Mouse (Mus musculus): ENCODE results near the gene Tuba1c. TPM values are rescaled to one million over a fixed set of nuclear protein-coding genes. Genes with fewer than 3 reads are reported as not detected.
"Not testable (repeated sequence)": the region's sequence is repeated elsewhere in the genome, so short reads cannot be mapped to it uniquely, and the experiment has no call there.

Gene Tuba1c
- polyA plus RNA-seq, 1 experiment from 2014 or later, result 196 TPM

DNA sequence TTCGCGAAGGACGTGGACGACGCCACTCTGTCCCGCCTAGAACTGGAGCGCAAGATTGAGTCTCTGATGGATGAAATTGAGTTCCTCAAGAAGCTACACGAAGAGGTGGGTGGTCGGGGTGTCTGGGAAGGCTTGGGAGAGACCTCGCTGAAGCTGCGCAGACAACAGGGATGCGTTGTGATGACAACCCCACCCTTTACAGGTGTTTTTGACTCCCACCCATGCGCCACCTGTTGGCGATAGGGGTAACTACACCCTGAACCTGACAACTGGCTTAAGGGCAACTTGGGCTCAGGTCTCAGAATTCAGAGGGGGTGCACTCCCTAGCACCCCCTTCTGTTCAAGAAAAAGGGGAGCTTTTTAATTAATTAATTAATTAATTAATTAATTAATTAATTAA lies 26.6 kb downstream of the Tuba1c start:
- Histone ChIP-seq H3K36me3 (ENCODE audit: control insufficient read depth, insufficient read depth, low read length) (no peaks in the 10 kb centered on the region), H3K4me1 (ENCODE audit: control insufficient read depth, insufficient read depth, low read length) (peaks cover 13% of the 10 kb centered on the region), H3K4me3 (replicated peaks; ENCODE audit: low read length) (0 out of 2 replicates have a peak overlapping the region, but pooled peaks have one; percentile 30), H3K27me3 (ENCODE audit: control insufficient read depth, insufficient read depth, low read length) (peaks cover 58% of the 10 kb centered on the region), H3K27ac (ENCODE audit: low read length) (no peak overlapping the region), H3K4me2 (ENCODE audit: low read depth, low read length) (peak overlapping the region; percentile 63), H3K9ac (ENCODE audit: low read length) (0 out of 2 replicates have a peak overlapping the region, but pooled peaks have one; percentile 32), H3K9me3 (replicated peaks; ENCODE audit: control insufficient read depth, low read length) (no peaks in the 10 kb centered on the region)
- 9% methylated on average over 14 of the region's 14 CpGs for WGBS
- no peak for ATAC-seq (ENCODE audit: insufficient read depth, low FRiP score)

- ATAC-seq (ENCODE audit: insufficient read depth, low FRiP score), result no peak
- 73% methylated on average over 12 of the region's 12 CpGs for WGBS
- H3K4me3 ChIP-seq (replicated peaks; ENCODE audit: low read length), result no peak overlapping the region
- H3K27ac ChIP-seq (ENCODE audit: low read length), result no peak overlapping the region
- no peaks in the 10 kb centered on the region; the same call in 1 of the 2 replicates for H3K27me3 ChIP-seq (ENCODE audit: control insufficient read depth, insufficient read depth, low read length)
- H3K4me1 ChIP-seq (ENCODE audit: control insufficient read depth, insufficient read depth, low read length), result no peaks in the 10 kb centered on the region
- no peak overlapping the region for H3K4me2 ChIP-seq (ENCODE audit: low read depth, low read length)
- no peaks in the 10 kb centered on the region for H3K9me3 ChIP-seq (replicated peaks; ENCODE audit: control insufficient read depth, low read length)
- no peak overlapping the region for H3K9ac ChIP-seq (ENCODE audit: low read length)
- H3K36me3 ChIP-seq (ENCODE audit: control insufficient read depth, insufficient read depth, low read length), result no peaks in the 10 kb centered on the region
Measured at GRCm38 (mm10) chr15:99065557-99066165, 36.0 kb downstream of the Tuba1c start.

- Histone ChIP-seq H3K4me1 (ENCODE audit: control insufficient read depth, insufficient read depth, low read length) (peaks cover 14% of the 10 kb centered on the region), H3K4me3 (replicated peaks; ENCODE audit: low read length) (no peak overlapping the region), H3K27ac (ENCODE audit: low read length) (no peak overlapping the region), H3K36me3 (ENCODE audit: control insufficient read depth, insufficient read depth, low read length) (0 out of 2 replicates have a peak, but pooled peaks cover under 1% of the 10 kb centered on the region), H3K9ac (ENCODE audit: low read length) (no peak overlapping the region), H3K27me3 (ENCODE audit: control insufficient read depth, insufficient read depth, low read length) (no peaks in the 10 kb centered on the region; the same call in 1 of the 2 replicates), H3K4me2 (ENCODE audit: low read depth, low read length) (no peak overlapping the region), H3K9me3 (replicated peaks; ENCODE audit: control insufficient read depth, low read length) (no peaks in the 10 kb centered on the region)
- no peak for ATAC-seq (ENCODE audit: insufficient read depth, low FRiP score)
- WGBS, result 92% methylated on average over 1 of the region's 1 CpGs
Measured at GRCm38 (mm10) chr15:99071988-99072387, 42.3 kb downstream of the Tuba1c start.

DNA sequence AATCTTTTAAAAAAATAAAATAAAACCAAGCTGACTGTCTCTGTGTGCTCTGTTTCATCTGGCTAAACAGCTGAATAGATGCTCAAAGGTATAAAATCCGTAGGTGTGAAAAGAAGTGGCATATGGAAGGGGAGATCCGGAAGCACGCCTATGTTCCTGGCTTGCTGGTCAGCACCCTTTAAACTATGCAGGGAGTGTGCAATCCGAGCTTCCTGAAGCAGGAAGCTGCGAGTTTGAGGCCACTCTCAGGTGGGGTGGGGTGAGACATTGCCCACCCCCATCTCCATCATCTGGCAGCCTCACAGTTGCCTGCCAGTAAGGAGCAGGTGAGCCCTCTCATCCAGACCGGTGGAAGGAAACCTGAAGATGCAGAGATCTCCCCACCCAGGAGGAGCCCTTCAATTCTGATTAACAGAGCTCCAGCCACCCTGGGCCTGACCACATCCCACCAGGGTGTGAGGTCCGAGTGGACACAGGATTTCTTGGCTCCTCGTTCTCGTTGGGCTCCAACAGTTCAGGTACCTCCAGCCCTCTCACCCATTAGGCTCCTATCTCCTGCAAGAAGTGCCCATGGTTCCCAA lies 44.4 kb downstream of the Tuba1c start, which contains the start of gene Troap:
Troap (plus strand) TSS at position 557 of the 581 bp plus-strand sequence.
- H3K4me2 ChIP-seq (ENCODE audit: low read depth, low read length), result peak within 1 kb of the TSS; percentile 77
- H3K9ac ChIP-seq (ENCODE audit: low read length), result peak within 1 kb of the TSS; percentile 77
- no peaks in the 10 kb centered on the region for H3K27me3 ChIP-seq (ENCODE audit: control insufficient read depth, insufficient read depth, low read length)
- 0 out of 2 replicates have a peak, but pooled peaks cover 6% of the 10 kb centered on the region for H3K36me3 ChIP-seq (ENCODE audit: control insufficient read depth, insufficient read depth, low read length)
- H3K9me3 ChIP-seq (replicated peaks; ENCODE audit: control insufficient read depth, low read length), result no peaks in the 10 kb centered on the region
- peaks cover 14% of the 10 kb centered on the region for H3K4me1 ChIP-seq (ENCODE audit: control insufficient read depth, insufficient read depth, low read length)
- peak within 1 kb of the TSS; percentile 83 for H3K4me3 ChIP-seq (replicated peaks; ENCODE audit: low read length)
- peak within 1 kb of the TSS; percentile 90 for H3K27ac ChIP-seq (ENCODE audit: low read length)
- peak; percentile 25 for ATAC-seq (ENCODE audit: insufficient read depth, low FRiP score)
- 16% methylated on average over 9 of the region's 9 CpGs for WGBS

DNA sequence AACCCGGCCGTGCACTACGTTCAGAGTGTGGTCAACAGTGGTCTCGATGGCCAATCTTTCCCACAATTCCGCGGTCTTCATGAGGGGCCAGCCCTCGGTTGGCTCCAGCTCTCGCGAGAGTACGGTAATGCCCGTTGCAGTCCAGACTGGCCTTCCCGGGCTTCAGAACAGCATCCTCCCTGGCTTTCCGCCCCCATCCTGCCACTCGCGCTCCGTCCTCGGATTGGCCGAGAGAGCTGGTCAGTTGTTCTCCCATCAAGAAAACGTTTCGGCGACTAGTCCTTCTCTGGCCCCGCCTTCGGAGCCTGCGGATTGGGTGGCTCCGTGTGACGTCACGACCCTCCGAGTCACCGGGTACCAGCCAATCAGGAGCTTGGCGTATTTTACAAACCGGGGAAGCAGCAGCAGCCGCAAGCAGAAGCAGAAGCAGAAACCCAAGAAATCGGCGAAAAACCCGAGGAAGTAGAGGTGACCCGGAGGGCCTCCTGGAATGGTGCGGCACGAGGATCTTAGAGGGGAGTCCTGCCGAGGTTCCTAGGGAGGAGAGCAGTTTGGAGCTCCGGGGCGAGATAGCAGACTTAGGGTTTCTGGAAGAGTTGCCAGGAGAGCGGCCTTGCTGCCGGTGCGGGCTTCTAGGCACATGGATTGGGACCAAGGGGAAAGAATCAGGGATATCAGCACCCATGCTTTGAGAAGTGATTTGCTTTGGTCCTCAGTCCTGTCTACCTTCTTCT lies 45.1 kb downstream of the Tuba1c start:
- peak; percentile 97 for ATAC-seq (ENCODE audit: insufficient read depth, low FRiP score)
- WGBS, result under 1% methylated on average over 44 of the region's 44 CpGs
- peak overlapping the region; percentile 77 for H3K4me2 ChIP-seq (ENCODE audit: low read depth, low read length)
- no peaks in the 10 kb centered on the region for H3K9me3 ChIP-seq (replicated peaks; ENCODE audit: control insufficient read depth, low read length)
- peak overlapping the region; percentile 77 for H3K9ac ChIP-seq (ENCODE audit: low read length)
- H3K36me3 ChIP-seq (ENCODE audit: control insufficient read depth, insufficient read depth, low read length), result 0 out of 2 replicates have a peak, but pooled peaks cover 6% of the 10 kb centered on the region
- H3K4me3 ChIP-seq (replicated peaks; ENCODE audit: low read length), result peak overlapping the region; percentile 83
- H3K27ac ChIP-seq (ENCODE audit: low read length), result peak overlapping the region; percentile 90
- no peaks in the 10 kb centered on the region for H3K27me3 ChIP-seq (ENCODE audit: control insufficient read depth, insufficient read depth, low read length)
- peaks cover 14% of the 10 kb centered on the region for H3K4me1 ChIP-seq (ENCODE audit: control insufficient read depth, insufficient read depth, low read length)

DNA sequence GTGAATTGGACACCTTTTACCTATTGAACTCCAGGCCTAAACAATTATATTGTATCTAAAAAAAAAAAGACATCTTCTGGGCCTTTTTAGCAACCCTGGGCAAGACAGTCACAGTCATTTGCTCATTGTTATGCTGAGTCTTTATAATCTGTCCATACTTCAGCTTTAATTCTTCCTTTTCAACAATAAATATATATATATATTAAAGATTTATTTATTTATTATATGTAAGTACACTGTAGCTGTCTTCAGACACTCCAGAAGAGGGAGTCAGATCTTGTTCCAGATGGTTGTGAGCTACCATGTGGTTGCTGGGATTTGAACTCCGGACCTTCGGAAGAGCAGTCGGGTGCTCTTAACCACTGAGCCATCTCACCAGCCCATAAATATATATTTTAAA lies 46.3 kb downstream of the Tuba1c start:
- not testable (repeated sequence) for H3K9me3 ChIP-seq (replicated peaks; ENCODE audit: control insufficient read depth, low read length); H3K9ac ChIP-seq (ENCODE audit: low read length); ATAC-seq (ENCODE audit: insufficient read depth, low FRiP score); H3K27me3 ChIP-seq (ENCODE audit: control insufficient read depth, insufficient read depth, low read length); H3K36me3 ChIP-seq (ENCODE audit: control insufficient read depth, insufficient read depth, low read length); H3K27ac ChIP-seq (ENCODE audit: low read length)
- Histone ChIP-seq H3K4me2 (ENCODE audit: low read depth, low read length) (peak overlapping the region; percentile 77), H3K4me1 (ENCODE audit: control insufficient read depth, insufficient read depth, low read length) (peaks cover 14% of the 10 kb centered on the region), H3K4me3 (replicated peaks; ENCODE audit: low read length) (peak overlapping the region; percentile 83)
- 98% methylated on average over 3 of the region's 3 CpGs for WGBS

DNA sequence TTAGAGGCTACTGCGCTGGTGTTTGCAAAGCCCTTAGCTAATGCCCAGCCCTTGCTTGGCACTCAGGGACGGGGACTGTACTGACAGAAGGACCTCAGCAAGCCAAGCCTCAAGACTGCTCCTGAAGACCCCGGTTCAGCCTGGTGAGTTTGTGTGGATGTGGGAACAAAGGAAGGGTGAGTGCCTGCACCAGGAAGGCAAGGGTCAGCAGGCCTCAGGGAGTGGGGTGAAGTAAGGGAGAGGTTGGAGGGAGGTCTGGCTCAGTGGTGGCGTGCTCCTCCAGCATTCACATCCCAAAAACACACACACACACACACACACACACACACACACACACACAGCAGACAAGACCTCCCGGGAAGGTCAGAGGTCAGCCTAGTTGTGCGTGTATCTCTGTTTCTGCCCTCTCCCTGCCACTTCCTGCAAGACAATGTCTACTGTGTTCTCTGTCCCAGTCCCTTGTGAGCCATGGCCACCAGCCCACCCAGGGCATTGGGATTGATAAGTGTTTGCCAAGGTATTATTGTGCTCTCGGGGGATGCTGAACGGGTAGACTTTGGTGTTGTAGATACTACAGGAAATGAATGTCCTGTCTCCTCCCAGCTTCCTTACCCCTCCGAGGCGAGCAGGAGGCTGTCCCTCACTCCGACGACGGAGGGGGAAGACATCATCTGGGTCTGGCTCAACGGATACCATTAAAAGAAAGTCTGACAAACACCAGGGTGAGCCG lies 48.7 kb downstream of the Tuba1c start:
- H3K9ac ChIP-seq (ENCODE audit: low read length), result no peak overlapping the region
- no peak overlapping the region for H3K27ac ChIP-seq (ENCODE audit: low read length)
- no peak overlapping the region for H3K4me2 ChIP-seq (ENCODE audit: low read depth, low read length)
- 0 out of 2 replicates have a peak, but pooled peaks cover 6% of the 10 kb centered on the region for H3K36me3 ChIP-seq (ENCODE audit: control insufficient read depth, insufficient read depth, low read length)
- H3K9me3 ChIP-seq (replicated peaks; ENCODE audit: control insufficient read depth, low read length), result no peaks in the 10 kb centered on the region
- H3K4me3 ChIP-seq (replicated peaks; ENCODE audit: low read length), result no peak overlapping the region
- WGBS, result 74% methylated on average over 15 of the region's 15 CpGs
- H3K4me1 ChIP-seq (ENCODE audit: control insufficient read depth, insufficient read depth, low read length), result peaks cover 14% of the 10 kb centered on the region
- no peak for ATAC-seq (ENCODE audit: insufficient read depth, low FRiP score)
- H3K27me3 ChIP-seq (ENCODE audit: control insufficient read depth, insufficient read depth, low read length), result no peaks in the 10 kb centered on the region

GRCm38 (mm10) chr15:99079804-99080203 lies 50.1 kb downstream of the Tuba1c start:
- no peak overlapping the region for H3K4me3 ChIP-seq (replicated peaks; ENCODE audit: low read length)
- H3K27me3 ChIP-seq (ENCODE audit: control insufficient read depth, insufficient read depth, low read length), result peaks cover 4% of the 10 kb centered on the region; the same call in 1 of the 2 replicates
- H3K27ac ChIP-seq (ENCODE audit: low read length), result no peak overlapping the region
- H3K4me2 ChIP-seq (ENCODE audit: low read depth, low read length), result no peak overlapping the region
- peaks cover 12% of the 10 kb centered on the region for H3K4me1 ChIP-seq (ENCODE audit: control insufficient read depth, insufficient read depth, low read length)
- WGBS, result 76% methylated on average over 3 of the region's 3 CpGs
- ATAC-seq (ENCODE audit: insufficient read depth, low FRiP score), result no peak
- H3K9ac ChIP-seq (ENCODE audit: low read length), result no peak overlapping the region
- no peaks in the 10 kb centered on the region for H3K9me3 ChIP-seq (replicated peaks; ENCODE audit: control insufficient read depth, low read length)
- 0 out of 2 replicates have a peak, but pooled peaks cover 6% of the 10 kb centered on the region for H3K36me3 ChIP-seq (ENCODE audit: control insufficient read depth, insufficient read depth, low read length)
